Mouse (Mus musculus): Measurements from ENCODE around the gene Tecpr2. TPM values are rescaled to one million over a fixed set of nuclear protein-coding genes. Genes with fewer than 3 reads are reported as not detected.

The Tecpr2 gene
- total and polyA plus RNA-seq, 3 experiments = 5.8 to 5.9 TPM; not detected in 1

GRCm38 (mm10) chr12:110932820-110933219, 43.8 kb downstream of the Tecpr2 start:
- H3K4me1 ChIP-seq (ENCODE audit: control insufficient read depth in 1 of 2, insufficient read depth in 2 of 2, low read length in 2 of 2) = no peaks in the 10 kb centered on the region
- H3K27me3 ChIP-seq (ENCODE audit: control insufficient read depth in 1 of 2, insufficient read depth in 2 of 2, low read length in 2 of 2) = no peaks in the 10 kb centered on the region
- no peak for DNase-seq (ENCODE audit: low read depth, low spot score)
- H3K9ac ChIP-seq (ENCODE audit: control insufficient read depth, low read depth, low read length, poor library complexity, severe bottlenecking) = no peak overlapping the region
- TF ChIP-seq ETS1 (IDR thresholded peaks at IDR 0.05; ENCODE audit: low read depth, low read length) (no peak), MYB (IDR thresholded peaks at IDR 0.05; ENCODE audit: low read depth, low read length) (no peak), RAD21 (IDR thresholded peaks at IDR 0.05; ENCODE audit: low read depth, low read length) (no peak), GABPA (IDR thresholded peaks at IDR 0.05; ENCODE audit: low read depth, low read length) (no peak), POLR2AphosphoS2 (IDR thresholded peaks at IDR 0.05; ENCODE audit: low read length) (no peak), SIN3A (IDR thresholded peaks at IDR 0.05; ENCODE audit: low read length) (no peak), CHD1 (IDR thresholded peaks at IDR 0.05; ENCODE audit: low read depth, low read length) (no peak), TCF12 (IDR thresholded peaks at IDR 0.05; ENCODE audit: low read depth, low read length) (no peak), TAL1 (IDR thresholded peaks at IDR 0.05; ENCODE audit: low read length) (no peak), KAT2A (conservative IDR thresholded peaks at IDR 0.05; ENCODE audit: low read depth, low read length) (no peak), GATA1 (IDR thresholded peaks at IDR 0.05; ENCODE audit: low read depth, low read length) (no peak), MAZ (IDR thresholded peaks at IDR 0.05; ENCODE audit: low read depth, low read length) (no peak)
- H3K27ac ChIP-seq (ENCODE audit: control insufficient read depth, low read depth, low read length) = no peak overlapping the region
- H3K4me3 ChIP-seq (ENCODE audit: control insufficient read depth in 1 of 2, insufficient read depth in 1 of 2, low read depth in 2 of 2, low read length in 2 of 2) = no peak overlapping the region
- no peaks in the 10 kb centered on the region; a peak in 1 of 4 replicates for H3K36me3 ChIP-seq (ENCODE audit: control insufficient read depth in 1 of 2, insufficient read depth in 2 of 2, low read length in 2 of 2)
- no peaks in the 10 kb centered on the region for H3K9me3 ChIP-seq (replicated peaks; ENCODE audit: insufficient read depth, low read length)
- no peaks in the 10 kb centered on the region for H3K79me2 ChIP-seq (ENCODE audit: control insufficient read depth, insufficient read depth, low read length, poor library complexity)

- Histone ChIP-seq H3K9ac (ENCODE audit: control insufficient read depth, low read depth, low read length, poor library complexity, severe bottlenecking) (no peak overlapping the region), H3K27me3 (ENCODE audit: control insufficient read depth in 1 of 2, insufficient read depth in 2 of 2, low read length in 2 of 2) (no peaks in the 10 kb centered on the region), H3K4me1 (ENCODE audit: control insufficient read depth in 1 of 2, insufficient read depth in 2 of 2, low read length in 2 of 2) (no peaks in the 10 kb centered on the region), H3K79me2 (ENCODE audit: control insufficient read depth, insufficient read depth, low read length, poor library complexity) (no peaks in the 10 kb centered on the region), H3K36me3 (ENCODE audit: control insufficient read depth in 1 of 2, insufficient read depth in 2 of 2, low read length in 2 of 2) (no peaks in the 10 kb centered on the region; a peak in 1 of 4 replicates), H3K9me3 (replicated peaks; ENCODE audit: insufficient read depth, low read length) (no peaks in the 10 kb centered on the region), H3K27ac (ENCODE audit: control insufficient read depth, low read depth, low read length) (no peak overlapping the region), H3K4me3 (ENCODE audit: control insufficient read depth in 1 of 2, insufficient read depth in 1 of 2, low read depth in 2 of 2, low read length in 2 of 2) (no peak overlapping the region)
- peak; percentile 76 for DNase-seq (ENCODE audit: low read depth, low spot score)
- TF ChIP-seq ETS1 (IDR thresholded peaks at IDR 0.05; ENCODE audit: low read depth, low read length) (no peak), CTCF (IDR thresholded peaks at IDR 0.05 in 2 of 3, conservative IDR thresholded peaks at IDR 0.05 in 1 of 3; ENCODE audit: control insufficient read depth in 1 of 3, insufficient read depth in 1 of 3, low read depth in 2 of 3, low read length in 3 of 3, poor library complexity in 1 of 3, severe bottlenecking in 1 of 3) (peak; percentile 74 to 95 (median 91)), MAFK (IDR thresholded peaks at IDR 0.05; ENCODE audit: borderline replicate concordance, low read depth, low read length) (no peak), ZC3H11A (IDR thresholded peaks at IDR 0.05; ENCODE audit: low read depth, low read length) (peak; percentile 96), MYB (IDR thresholded peaks at IDR 0.05; ENCODE audit: low read depth, low read length) (no peak), NELFE (IDR thresholded peaks at IDR 0.05; ENCODE audit: low read depth, low read length) (no peak), TCF12 (IDR thresholded peaks at IDR 0.05; ENCODE audit: low read depth, low read length) (no peak), POLR2AphosphoS2 (IDR thresholded peaks at IDR 0.05; ENCODE audit: low read length) (no peak), ZNF384 (IDR thresholded peaks at IDR 0.05; ENCODE audit: low read depth, low read length) (no peak), SMC3 (IDR thresholded peaks at IDR 0.05; ENCODE audit: low read depth, low read length) (peak; percentile 98), USF1 (IDR thresholded peaks at IDR 0.05; ENCODE audit: low read depth, low read length) (no peak), RCOR1 (IDR thresholded peaks at IDR 0.05; ENCODE audit: low read depth, low read length) (no peak), BHLHE40 (IDR thresholded peaks at IDR 0.05; ENCODE audit: borderline replicate concordance, low read depth, low read length) (0 out of 2 replicates have a peak, but pooled peaks have one; percentile 46), E2F4 (IDR thresholded peaks at IDR 0.05; ENCODE audit: borderline replicate concordance, low read depth, low read length) (no peak), CHD2 (IDR thresholded peaks at IDR 0.05; ENCODE audit: low read length) (peak; percentile 62), USF2 (IDR thresholded peaks at IDR 0.05; ENCODE audit: borderline replicate concordance in 1 of 2, insufficient read depth in 1 of 2, low read depth in 1 of 2, low read length in 2 of 2) (no peak), GABPA (IDR thresholded peaks at IDR 0.05; ENCODE audit: low read depth, low read length) (no peak), JUND (IDR thresholded peaks at IDR 0.05; ENCODE audit: low read depth, low read length) (no peak), POLR2AphosphoS5 (IDR thresholded peaks at IDR 0.05; ENCODE audit: borderline replicate concordance, low read depth, low read length) (no peak), SIN3A (IDR thresholded peaks at IDR 0.05; ENCODE audit: low read length) (0 out of 2 replicates have a peak, but pooled peaks have one; percentile 53), HCFC1 (IDR thresholded peaks at IDR 0.05; ENCODE audit: low read depth, low read length) (no peak), EP300 (IDR thresholded peaks at IDR 0.05; ENCODE audit: low read depth in 1 of 2, low read length in 2 of 2) (no peak), ZMIZ1 (IDR thresholded peaks at IDR 0.05; ENCODE audit: low read depth, low read length) (no peak), GATA1 (IDR thresholded peaks at IDR 0.05; ENCODE audit: low read depth, low read length) (no peak), MAZ (IDR thresholded peaks at IDR 0.05; ENCODE audit: low read depth, low read length) (0 out of 2 replicates have a peak, but pooled peaks have one; percentile 34)
These were observed 47.0 kb downstream of the Tecpr2 start for GRCm38 (mm10) chr12:110935983-110936620.

Measured in MEL (cell line).